Mouse (Mus musculus) cerebellum, adult 8-10 months (tissue): ENCODE measurements around the gene B3glct.
A peak's percentile ranks its signal among the peaks of the same experiment; 100 is the strongest.

ENCODE experiments used
- DNase-seq: peaks from one replicate; pipeline ENCODE4 v3.0.0; 2022

The B3glct gene

GRCm38 (mm10) chr5:149677196-149677595 lies 834 bp upstream of the B3glct start:
- DNase-seq, result no peak

GRCm38 (mm10) chr5:149678990-149679348 lies 939 bp downstream of the B3glct start:
- peak; percentile 8 for DNase-seq

- peak; percentile 6 for DNase-seq
Observed at GRCm38 (mm10) chr5:149679362-149679761, 1.3 kb downstream of the B3glct start.

GRCm38 (mm10) chr5:149679886-149680285 lies 1.9 kb downstream of the B3glct start:
- no peak for DNase-seq

GRCm38 (mm10) chr5:149680946-149681345 lies 2.9 kb downstream of the B3glct start:
- no peak for DNase-seq

- no peak for DNase-seq
Observed at GRCm38 (mm10) chr5:149689860-149690259, 11.8 kb downstream of the B3glct start.

- no peak for DNase-seq
Observed at GRCm38 (mm10) chr5:149692548-149692947, 14.5 kb downstream of the B3glct start.

GRCm38 (mm10) chr5:149693200-149693599 lies 15.2 kb downstream of the B3glct start:
- DNase-seq, result no peak

- DNase-seq, result no peak
Observed at GRCm38 (mm10) chr5:149693968-149694367, 15.9 kb downstream of the B3glct start.

- DNase-seq, result no peak
Observed at GRCm38 (mm10) chr5:149695077-149695750, 17.2 kb downstream of the B3glct start.

GRCm38 (mm10) chr5:149702770-149703169 lies 24.7 kb downstream of the B3glct start:
- DNase-seq, result no peak

GRCm38 (mm10) chr5:149711545-149711944 lies 33.5 kb downstream of the B3glct start:
- no peak for DNase-seq

- peak; percentile 20 for DNase-seq
Observed at GRCm38 (mm10) chr5:149713170-149713774, 35.2 kb downstream of the B3glct start.

- no peak for DNase-seq
Observed at GRCm38 (mm10) chr5:149713834-149714233, 35.8 kb downstream of the B3glct start.

GRCm38 (mm10) chr5:149715571-149716328 lies 37.7 kb downstream of the B3glct start:
- DNase-seq, result no peak

- DNase-seq, result no peak
Observed at GRCm38 (mm10) chr5:149716329-149716690, 38.3 kb downstream of the B3glct start.

- no peak for DNase-seq
Observed at GRCm38 (mm10) chr5:149731776-149732175, 53.7 kb downstream of the B3glct start.

GRCm38 (mm10) chr5:149737210-149737609 lies 59.2 kb downstream of the B3glct start:
- no peak for DNase-seq

GRCm38 (mm10) chr5:149740145-149740544 lies 62.1 kb downstream of the B3glct start:
- DNase-seq, result no peak

- DNase-seq, result no peak
Observed at GRCm38 (mm10) chr5:149740703-149741102, 62.7 kb downstream of the B3glct start.

GRCm38 (mm10) chr5:149742286-149742685 lies 64.3 kb downstream of the B3glct start:
- DNase-seq, result no peak

GRCm38 (mm10) chr5:149745079-149745478 lies 67.0 kb downstream of the B3glct start:
- no peak for DNase-seq

GRCm38 (mm10) chr5:149748640-149749580 lies 70.9 kb downstream of the B3glct start:
- no peak for DNase-seq
